Mouse (Mus musculus): Measurements from ENCODE around the gene Tmem143.

- no peak for TF ChIP-seq CTCF (IDR thresholded peaks at IDR 0.05; ENCODE audit: control insufficient read depth, insufficient read depth, insufficient read length)
- TF ChIP-seq USF1 (IDR thresholded peaks at IDR 0.05; ENCODE audit: low read depth): no peak
- no peak for TF ChIP-seq CEBPB (IDR thresholded peaks at IDR 0.05; ENCODE audit: low read depth)
- TF ChIP-seq MYOD1 (IDR thresholded peaks at IDR 0.05; ENCODE audit: control insufficient read depth, insufficient read length, low read depth): no peak
- TF ChIP-seq MAX (IDR thresholded peaks at IDR 0.05): no peak
- TF ChIP-seq MYOG (IDR thresholded peaks at IDR 0.05; ENCODE audit: control insufficient read depth, extremely low read depth, insufficient read length): no peak
- TF ChIP-seq FOSL1 (IDR thresholded peaks at IDR 0.05; ENCODE audit: insufficient read depth, low read length, poor library complexity, severe bottlenecking): no peak
Observed at GRCm38 (mm10) chr7:45848447-45849027, 48.2 kb upstream of the Tmem143 start.
